Mouse (Mus musculus) hindbrain, embryonic 10.5 days (tissue): ENCODE data around the gene Parm1. TPM values are rescaled to one million over a fixed set of nuclear protein-coding genes. Genes with fewer than 3 reads are reported as not detected.

Experiments
- DNase-seq: peaks from one replicate; pipeline ENCODE4 v3.0.0-alpha.2; 2017; ENCODE audit warnings: low spot score
- H3K27ac ChIP-seq: fragments of 300-500 bp; sonication (generic); 2 replicates; pipeline ENCODE4 v1.5.1; 2016; ENCODE audit warnings: mild to moderate bottlenecking, moderate library complexity
- H3K27me3 ChIP-seq: fragments of 300-500 bp; sonication (generic); 2 replicates; pipeline ENCODE4 v1.6.1; 2016; ENCODE audit warnings: mild to moderate bottlenecking; ENCODE audit not compliant: poor library complexity, insufficient read depth, severe bottlenecking
- H3K36me3 ChIP-seq: fragments of 300-500 bp; sonication (generic); 2 replicates; pipeline ENCODE4 v1.6.1; 2016; ENCODE audit warnings: mild to moderate bottlenecking, moderate library complexity
- H3K4me1 ChIP-seq: fragments of 300-500 bp; sonication (generic); replicated peaks from 2 replicates; pipeline ENCODE4 v1.6.1; 2016; ENCODE audit warnings: mild to moderate bottlenecking
- H3K4me3 ChIP-seq: fragments of 300-500 bp; sonication (generic); 2 replicates; pipeline ENCODE4 v1.5.1; 2016; ENCODE audit warnings: mild to moderate bottlenecking, moderate library complexity
- H3K9me3 ChIP-seq: fragments of 300-500 bp; sonication (generic); 2 replicates; pipeline ENCODE4 v1.6.1; 2016; ENCODE audit warnings: mild to moderate bottlenecking, moderate library complexity
- WGBS: fragments of 180-500 bp; shearing (Covaris S2); methylation state at CpG from one replicate; pipeline ENCODE4 v1.1.7; 2016; 5-methylcytosine and 5-hydroxymethylcytosine counted together
- polyA plus RNA-seq: library from polyadenylated mRNA; unstranded; fragments of >200 nt; fragmentation: Nextera tagmentation; extraction: Ambion mirVana; gene quantifications from 2 replicates; pipeline ENCODE4 v1.2.1, GENCODE M21; 2016

The Parm1 gene
- polyA plus RNA-seq, 1 experiment from 2014 or later: 16.3 TPM

GRCm38 (mm10) chr5:91594083-91594482, 76.7 kb downstream of the Parm1 start:
- no peak overlapping the region for H3K27ac ChIP-seq
- no peaks in the 10 kb centered on the region for H3K4me1 ChIP-seq
- DNase-seq: no peak
- no peak overlapping the region for H3K4me3 ChIP-seq
- 94% methylated on average over 5 of the region's 5 CpGs for WGBS
- H3K27me3 ChIP-seq: no peaks in the 10 kb centered on the region
- no peaks in the 10 kb centered on the region for H3K36me3 ChIP-seq
- no peaks in the 10 kb centered on the region for H3K9me3 ChIP-seq

GRCm38 (mm10) chr5:91597216-91597615, 79.8 kb downstream of the Parm1 start:
- Histone ChIP-seq H3K27me3 (no peaks in the 10 kb centered on the region), H3K27ac (no peak overlapping the region), H3K36me3 (0 out of 2 replicates have a peak, but pooled peaks cover 4% of the 10 kb centered on the region), H3K9me3 (no peaks in the 10 kb centered on the region), H3K4me3 (no peak overlapping the region), H3K4me1 (no peaks in the 10 kb centered on the region)
- DNase-seq: no peak
- WGBS: 76% methylated on average over 5 of the region's 5 CpGs

GRCm38 (mm10) chr5:91599801-91600200, 82.4 kb downstream of the Parm1 start:
- DNase-seq: no peak

DNA sequence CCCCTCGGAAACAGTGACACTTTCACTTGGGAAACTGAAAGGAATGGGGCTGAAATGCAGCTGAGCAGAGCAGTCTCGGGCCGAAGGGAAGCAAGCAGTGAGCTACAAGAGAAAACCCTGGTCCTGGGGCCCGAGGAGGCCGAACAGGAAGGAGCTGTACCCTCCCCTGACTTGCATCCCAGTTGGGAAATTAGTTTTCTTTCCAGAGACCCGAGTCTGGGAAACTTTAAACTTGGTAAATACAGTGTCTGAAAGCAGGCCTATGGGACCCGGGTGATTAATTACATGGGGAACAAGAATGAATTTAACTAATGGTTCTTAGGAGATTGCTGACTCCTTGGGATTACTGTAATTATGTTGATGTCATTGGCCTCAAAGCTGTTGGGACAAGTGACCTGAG, 85.9 kb downstream of the Parm1 start:
- Histone ChIP-seq H3K4me1 (no peaks in the 10 kb centered on the region), H3K27me3 (no peaks in the 10 kb centered on the region), H3K36me3 (0 out of 2 replicates have a peak, but pooled peaks cover 4% of the 10 kb centered on the region), H3K9me3 (no peaks in the 10 kb centered on the region), H3K27ac (no peak overlapping the region), H3K4me3 (no peak overlapping the region)
- 68% methylated on average over 7 of the region's 7 CpGs for WGBS
- DNase-seq: no peak

More at GRCm38 (mm10) chr5:91599801-91600200, 82.4 kb downstream of the Parm1 start:
- H3K9me3 ChIP-seq: no peaks in the 10 kb centered on the region
- no peak overlapping the region for H3K27ac ChIP-seq
- no peaks in the 10 kb centered on the region for H3K27me3 ChIP-seq
- 0 out of 2 replicates have a peak, but pooled peaks cover 4% of the 10 kb centered on the region for H3K36me3 ChIP-seq
- H3K4me3 ChIP-seq: no peak overlapping the region
- WGBS: 75% methylated on average over 7 of the region's 7 CpGs
- no peaks in the 10 kb centered on the region for H3K4me1 ChIP-seq

- no peaks in the 10 kb centered on the region for H3K9me3 ChIP-seq
- 71% methylated on average over 12 of the region's 12 CpGs for WGBS
- H3K4me1 ChIP-seq: no peaks in the 10 kb centered on the region
- H3K4me3 ChIP-seq: no peak overlapping the region
- H3K27me3 ChIP-seq: no peaks in the 10 kb centered on the region
- no peak overlapping the region for H3K27ac ChIP-seq
- H3K36me3 ChIP-seq: 0 out of 2 replicates have a peak, but pooled peaks cover 4% of the 10 kb centered on the region
- no peak for DNase-seq
Observed at GRCm38 (mm10) chr5:91603787-91604439, 86.5 kb downstream of the Parm1 start.

- DNase-seq: no peak
- Histone ChIP-seq H3K27ac (no peak overlapping the region), H3K27me3 (no peaks in the 10 kb centered on the region), H3K4me1 (no peaks in the 10 kb centered on the region), H3K36me3 (no peaks in the 10 kb centered on the region), H3K9me3 (no peaks in the 10 kb centered on the region), H3K4me3 (no peak overlapping the region)
- WGBS: 89% methylated on average over 2 of the region's 2 CpGs
Observed at GRCm38 (mm10) chr5:91607234-91607633, 89.8 kb downstream of the Parm1 start.

- no peaks in the 10 kb centered on the region for H3K4me1 ChIP-seq
- 94% methylated on average over 7 of the region's 7 CpGs for WGBS
- H3K36me3 ChIP-seq: no peaks in the 10 kb centered on the region
- no peak for DNase-seq
- no peak overlapping the region for H3K4me3 ChIP-seq
- H3K27me3 ChIP-seq: no peaks in the 10 kb centered on the region
- no peaks in the 10 kb centered on the region for H3K9me3 ChIP-seq
- H3K27ac ChIP-seq: no peak overlapping the region
Observed at GRCm38 (mm10) chr5:91607841-91608240, 90.4 kb downstream of the Parm1 start.

DNA sequence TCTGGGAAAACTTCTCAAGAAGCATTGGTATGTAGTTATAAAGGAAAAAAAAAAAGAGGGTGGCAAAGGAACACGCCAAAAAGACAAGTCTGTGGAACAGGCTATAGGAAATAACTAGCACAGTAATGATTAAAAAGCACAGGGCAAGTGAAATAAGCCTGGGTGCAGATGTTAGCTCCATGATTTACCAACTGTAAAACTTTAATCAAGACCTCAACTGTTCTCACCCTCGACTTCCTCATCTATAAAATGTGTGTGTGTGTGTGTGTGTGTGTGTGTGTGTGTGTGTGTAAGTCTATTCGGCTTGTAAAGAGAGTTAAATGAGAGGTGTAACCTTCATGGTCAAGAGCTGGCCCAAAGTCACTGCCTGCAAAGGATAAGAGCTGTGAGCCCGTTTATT, 91.6 kb downstream of the Parm1 start:
- Histone ChIP-seq H3K36me3 (no peaks in the 10 kb centered on the region), H3K27me3 (no peaks in the 10 kb centered on the region), H3K4me1 (no peaks in the 10 kb centered on the region), H3K27ac (no peak overlapping the region), H3K4me3 (no peak overlapping the region), H3K9me3 (no peaks in the 10 kb centered on the region)
- no peak for DNase-seq
- WGBS: 82% methylated on average over 4 of the region's 4 CpGs

DNA sequence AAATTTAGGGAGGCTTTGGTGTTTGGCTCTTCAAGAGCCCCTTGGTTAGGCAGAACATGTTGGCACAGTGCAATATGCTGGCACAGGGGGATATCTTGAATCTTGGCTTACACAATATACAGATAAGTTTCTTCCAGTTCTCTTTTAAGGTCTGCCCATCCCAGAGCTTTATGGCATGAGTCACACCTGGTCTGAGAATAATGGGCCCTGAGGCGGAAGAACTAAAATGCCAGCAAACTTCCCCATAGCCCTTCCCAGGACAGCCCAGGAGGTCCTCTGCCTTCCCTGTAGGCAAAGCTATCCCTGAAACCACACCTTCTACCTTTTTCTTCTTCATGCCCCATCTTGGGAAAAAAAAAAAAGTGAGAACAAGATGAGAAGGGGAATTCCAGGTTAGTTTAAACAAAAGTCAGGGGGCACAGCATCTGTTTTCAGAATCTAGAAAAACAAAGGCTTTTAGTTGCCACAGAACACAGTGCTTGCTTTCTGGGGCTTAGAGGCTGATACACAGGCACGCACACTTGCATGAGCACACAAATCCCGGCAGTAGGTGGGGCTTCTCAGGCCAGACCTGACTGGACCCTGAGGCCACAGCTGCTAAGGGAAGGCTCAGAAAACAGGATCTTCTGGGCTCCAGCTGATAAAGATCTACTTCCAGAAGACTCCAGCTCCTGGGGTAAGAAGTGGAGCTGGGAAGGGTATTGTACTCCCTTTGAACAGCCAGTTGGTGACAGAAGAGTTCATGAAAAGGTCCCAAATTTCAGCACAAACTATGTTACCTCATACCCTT, 92.3 kb downstream of the Parm1 start:
- Histone ChIP-seq H3K4me3 (no peak overlapping the region), H3K27me3 (no peaks in the 10 kb centered on the region), H3K27ac (no peak overlapping the region), H3K9me3 (no peaks in the 10 kb centered on the region), H3K4me1 (no peaks in the 10 kb centered on the region), H3K36me3 (no peaks in the 10 kb centered on the region)
- no peak for DNase-seq
- 83% methylated on average over 3 of the region's 3 CpGs for WGBS

- Histone ChIP-seq H3K27ac (no peak overlapping the region), H3K9me3 (no peaks in the 10 kb centered on the region), H3K4me3 (no peak overlapping the region), H3K4me1 (no peaks in the 10 kb centered on the region), H3K36me3 (no peaks in the 10 kb centered on the region), H3K27me3 (no peaks in the 10 kb centered on the region)
- 91% methylated on average over 2 of the region's 2 CpGs for WGBS
- DNase-seq: no peak
Observed at GRCm38 (mm10) chr5:91610499-91610898, 93.1 kb downstream of the Parm1 start.

GRCm38 (mm10) chr5:91611589-91611988, 94.2 kb downstream of the Parm1 start:
- H3K4me3 ChIP-seq: no peak overlapping the region
- H3K9me3 ChIP-seq: no peaks in the 10 kb centered on the region
- no peak for DNase-seq
- H3K27ac ChIP-seq: no peak overlapping the region
- WGBS: 90% methylated on average over 3 of the region's 3 CpGs
- no peaks in the 10 kb centered on the region for H3K36me3 ChIP-seq
- peaks cover 3% of the 10 kb centered on the region; the same call in 1 of the 2 replicates for H3K4me1 ChIP-seq
- H3K27me3 ChIP-seq: no peaks in the 10 kb centered on the region

- Histone ChIP-seq H3K36me3 (no peaks in the 10 kb centered on the region), H3K4me3 (no peak overlapping the region), H3K4me1 (peaks cover 3% of the 10 kb centered on the region; the same call in 1 of the 2 replicates), H3K27ac (no peak overlapping the region), H3K9me3 (no peaks in the 10 kb centered on the region), H3K27me3 (no peaks in the 10 kb centered on the region)
- DNase-seq: no peak
- WGBS: 86% methylated on average over 11 of the region's 11 CpGs
Observed at GRCm38 (mm10) chr5:91617331-91618233, 100.2 kb downstream of the Parm1 start.
